Mouse (Mus musculus): ENCODE data around the gene Chodl. TPM values are rescaled to one million over a fixed set of nuclear protein-coding genes. Genes with fewer than 3 reads are reported as not detected.

Gene Chodl
- total RNA-seq (2017) = 0.12 TPM in 1 of 2 replicates, not detected in the other

GRCm38 (mm10) chr16:78930382-78931286 is at the start of gene Chodl:
Chodl (plus strand) TSS chr16:78930948.
- no peak for ATAC-seq (ENCODE audit: extremely low read depth, insufficient number of reproducible peaks, low FRiP score, poor library complexity, severe bottlenecking)

- no peak for ATAC-seq (ENCODE audit: extremely low read depth, insufficient number of reproducible peaks, low FRiP score, poor library complexity, severe bottlenecking)
Measured at GRCm38 (mm10) chr16:78922644-78923043, 8.1 kb upstream of the Chodl start.

DNA sequence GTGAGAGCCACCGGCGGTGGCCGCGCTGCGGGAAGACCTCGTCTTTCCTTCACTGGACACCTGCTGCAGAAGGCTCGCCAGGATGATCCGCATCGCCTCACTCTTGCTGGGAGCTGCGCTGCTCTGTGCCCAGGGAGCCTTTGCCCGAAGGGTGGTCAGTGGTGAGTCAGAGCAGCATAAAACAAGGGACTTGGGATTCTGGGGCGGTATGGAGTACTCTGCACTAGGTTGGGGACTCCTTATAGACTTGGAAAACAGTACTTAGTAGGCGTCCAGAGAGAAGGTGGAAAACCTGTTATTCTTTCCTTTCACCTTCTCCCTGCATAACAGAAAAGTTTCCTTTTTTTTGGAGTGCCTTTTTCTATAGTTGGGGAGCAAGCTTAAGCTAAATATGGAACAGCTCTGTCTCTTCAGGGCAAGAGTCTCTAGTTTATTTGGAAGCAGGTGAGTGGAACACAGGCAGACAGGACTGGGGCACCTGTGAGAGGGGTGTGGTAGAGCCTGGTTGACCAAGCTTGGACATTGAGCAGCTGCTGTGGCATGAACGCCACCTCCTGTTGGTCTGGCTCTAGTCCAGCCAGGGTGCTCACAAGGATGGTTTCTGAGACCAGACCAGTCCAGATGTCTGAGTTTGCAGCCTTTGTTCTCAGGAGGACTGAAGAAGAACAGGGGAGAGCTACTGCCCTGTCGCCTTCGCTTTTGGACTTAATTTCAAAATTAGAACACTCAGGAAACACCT is 708 bp downstream of the Chodl start:
- ATAC-seq (ENCODE audit: extremely low read depth, insufficient number of reproducible peaks, low FRiP score, poor library complexity, severe bottlenecking) = no peak

DNA sequence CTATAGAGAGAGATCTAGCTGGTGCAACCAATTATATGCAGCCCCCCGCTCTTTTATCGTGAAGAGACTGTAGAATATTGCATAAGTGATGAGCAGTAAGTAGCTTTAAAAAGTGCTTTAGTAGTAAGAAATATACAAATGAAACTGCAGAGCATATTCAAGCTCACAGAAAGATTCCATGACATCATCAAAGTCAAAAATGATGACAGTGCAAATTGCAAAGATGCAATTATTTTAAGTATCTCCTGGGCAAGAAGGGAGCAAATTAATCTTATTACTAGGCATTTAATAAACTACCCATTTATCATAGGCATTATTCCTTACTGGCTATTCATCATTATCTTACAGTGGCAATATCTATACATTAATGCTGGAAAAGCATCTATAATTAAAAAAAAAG is 3.5 kb downstream of the Chodl start:
- no peak for ATAC-seq (ENCODE audit: extremely low read depth, insufficient number of reproducible peaks, low FRiP score, poor library complexity, severe bottlenecking)

- ATAC-seq (ENCODE audit: extremely low read depth, insufficient number of reproducible peaks, low FRiP score, poor library complexity, severe bottlenecking) = no peak
Measured at GRCm38 (mm10) chr16:78937755-78938154, 7.0 kb downstream of the Chodl start.

- no peak for ATAC-seq (ENCODE audit: extremely low read depth, insufficient number of reproducible peaks, low FRiP score, poor library complexity, severe bottlenecking)
Measured at GRCm38 (mm10) chr16:78950359-78950758, 19.6 kb downstream of the Chodl start.

DNA sequence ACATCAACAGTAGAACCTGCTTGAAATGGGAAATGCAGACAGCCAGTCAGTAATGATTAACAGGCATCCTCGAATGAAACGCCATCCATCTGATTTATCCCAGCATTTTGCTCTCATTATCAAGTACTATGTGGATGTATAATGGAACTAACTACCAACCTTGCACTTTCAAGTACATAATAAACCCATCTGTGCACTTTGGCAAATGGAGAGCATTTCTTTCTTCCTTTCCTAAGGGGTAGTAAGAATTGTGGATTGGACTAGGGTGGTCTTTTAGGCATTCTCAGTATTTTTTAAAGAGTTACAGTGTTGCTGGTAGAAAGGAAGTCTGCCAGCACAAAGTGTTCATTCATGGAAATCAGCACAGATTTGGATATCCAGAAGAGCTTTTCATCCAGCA is 26.7 kb downstream of the Chodl start:
- no peak for ATAC-seq (ENCODE audit: extremely low read depth, insufficient number of reproducible peaks, low FRiP score, poor library complexity, severe bottlenecking)

- ATAC-seq (ENCODE audit: extremely low read depth, insufficient number of reproducible peaks, low FRiP score, poor library complexity, severe bottlenecking) = no peak
Measured at GRCm38 (mm10) chr16:78969091-78969731, 38.5 kb downstream of the Chodl start.

GRCm38 (mm10) chr16:78974099-78974498 is 43.4 kb downstream of the Chodl start:
- ATAC-seq (ENCODE audit: extremely low read depth, insufficient number of reproducible peaks, low FRiP score, poor library complexity, severe bottlenecking) = no peak

DNA sequence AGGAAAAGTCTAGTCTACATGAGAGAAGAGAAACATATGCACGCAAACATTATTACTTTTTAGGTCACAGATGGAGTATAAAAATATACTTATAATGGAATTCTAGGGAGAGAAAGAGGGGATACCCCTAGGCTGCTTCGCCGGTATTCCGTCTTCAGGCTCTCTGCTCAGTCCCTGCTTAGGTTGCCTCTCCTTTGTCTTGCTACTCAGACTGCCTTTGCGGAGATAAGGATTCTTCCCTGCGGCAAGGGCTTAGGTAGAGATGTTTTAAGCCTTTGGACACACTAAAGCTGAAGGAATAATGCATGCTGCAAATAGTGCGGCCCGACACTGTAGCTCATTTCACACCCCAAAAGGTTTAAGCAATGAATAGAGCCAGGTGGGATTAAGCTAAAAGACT is 45.6 kb downstream of the Chodl start:
- no peak for ATAC-seq (ENCODE audit: extremely low read depth, insufficient number of reproducible peaks, low FRiP score, poor library complexity, severe bottlenecking)

Other genes starting within 250 kb of the Chodl start
- gene Tmprss15, start 160.1 kb downstream of the Chodl start, total RNA-seq (2017) = not detected in 2 replicates